Mouse (Mus musculus) B cell, adult 67 days (primary cell): ENCODE data around the gene Mfrp. TPM values are rescaled to one million over a fixed set of nuclear protein-coding genes. Genes with fewer than 3 reads are reported as not detected.

Experiments
- total RNA-seq, 2 experiments: library from RNA; stranded (reverse); gene quantifications; 4 replicates each; pipeline ENCODE4 v1.2.4; 2023

The Mfrp gene
- total RNA-seq: under 1 TPM in 1 of 2 experiments, not detected in 1; 0.24 TPM

DNA sequence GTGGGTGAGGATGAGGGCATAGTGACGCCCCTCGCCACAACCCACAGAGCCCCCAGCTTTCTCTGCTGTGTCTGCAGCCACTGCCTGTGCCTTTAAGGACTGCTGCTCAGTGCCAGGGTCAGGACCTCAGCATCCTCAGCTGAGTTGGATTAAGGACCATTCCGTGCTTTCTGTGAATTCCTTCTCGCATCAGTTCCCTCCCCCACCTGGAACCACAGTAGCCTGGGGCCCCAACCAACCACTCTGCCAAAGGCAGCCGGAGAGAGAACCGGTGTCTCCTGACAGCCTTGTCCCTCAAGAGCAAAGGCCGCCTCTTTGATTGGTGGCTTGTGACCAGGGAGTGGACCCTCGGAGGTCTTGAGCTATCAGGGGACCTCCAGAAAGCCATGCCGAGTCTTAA is at the start of gene Mfrp:
Gene Mfrp (plus strand): TSS at position 240 of the 400 bp plus-strand sequence.

DNA sequence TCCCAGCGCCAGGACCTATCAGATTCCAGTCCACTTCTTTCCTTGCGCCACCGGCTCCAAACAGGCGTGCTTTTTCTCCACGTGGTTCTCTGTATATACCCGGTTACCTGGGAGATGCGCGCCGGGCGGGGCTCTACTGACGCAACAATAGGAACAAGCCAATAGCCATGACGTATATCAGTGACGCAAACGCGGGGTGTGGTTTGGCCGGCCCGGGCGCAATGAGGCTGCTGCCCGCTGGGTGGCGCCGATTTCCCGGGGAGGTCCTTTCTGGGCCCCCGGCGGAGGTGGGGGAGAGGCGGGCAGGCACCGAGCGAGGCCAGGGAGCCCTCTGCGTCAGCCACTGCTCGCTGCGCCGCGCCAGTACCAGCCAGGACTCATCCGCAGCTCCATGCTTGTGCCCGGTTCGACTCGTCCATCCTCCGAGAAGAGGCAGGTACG is 34.7 kb upstream of the Mfrp start, which contains the start of gene Usp2:
Gene Usp2 (plus strand): TSS at position 237 of the 441 bp plus-strand sequence.

DNA sequence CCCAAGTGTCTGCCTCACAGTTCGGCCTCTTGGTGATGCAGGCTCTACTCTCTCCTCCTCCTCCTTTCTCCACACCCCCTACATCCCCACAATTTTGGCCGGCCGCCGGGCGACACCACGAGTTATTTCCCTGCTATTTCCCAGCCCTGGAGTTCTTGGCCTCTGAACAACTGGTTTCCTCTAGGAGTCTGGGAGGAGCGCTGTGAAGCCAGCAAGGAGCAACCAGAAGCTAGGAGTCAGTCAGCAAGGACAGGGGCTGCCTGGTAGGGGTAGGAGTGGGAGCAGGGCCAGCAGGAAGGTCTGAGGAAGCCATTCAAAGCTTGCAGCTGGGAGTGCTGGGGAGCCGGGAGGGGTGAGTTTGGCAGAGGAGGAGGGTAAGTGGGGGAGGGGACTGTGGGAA is 5.6 kb downstream of the Mfrp start, which contains the start of gene C1qtnf5:
Gene C1qtnf5 (plus strand): TSS at position 136 of the 400 bp plus-strand sequence.

DNA sequence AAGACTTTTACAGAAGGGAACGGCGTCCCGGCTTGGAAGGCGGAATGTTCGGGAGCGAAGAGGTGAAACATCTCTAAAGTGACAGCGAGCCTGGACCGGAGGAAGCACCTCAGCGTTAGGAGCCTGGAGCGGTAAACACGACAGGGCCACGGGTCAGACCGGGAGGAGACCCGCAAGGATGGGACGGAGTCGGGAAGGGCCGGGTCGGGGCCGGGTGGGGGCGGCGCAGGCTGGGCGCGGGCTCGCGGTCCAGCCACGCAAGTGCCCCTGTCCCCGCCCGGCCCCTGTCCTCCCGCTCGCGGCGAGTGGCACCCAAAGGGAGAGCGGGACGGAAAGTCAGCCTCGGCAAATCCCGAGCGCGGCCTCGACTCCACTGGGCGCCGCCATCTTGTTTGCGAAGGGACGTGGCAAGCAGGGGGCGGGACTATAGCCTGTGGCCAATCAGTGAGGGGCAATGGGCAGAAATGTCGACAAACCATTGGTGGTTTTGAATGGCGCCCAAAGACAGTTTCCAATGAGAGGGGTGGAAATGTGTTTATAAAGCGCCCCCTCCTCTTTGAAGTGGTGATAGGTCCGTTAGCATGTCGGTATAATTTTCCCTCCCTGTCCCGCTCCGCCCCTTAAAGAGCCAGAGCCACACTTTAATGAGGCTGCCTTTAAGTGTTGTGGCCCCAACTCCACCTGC is 11.7 kb downstream of the Mfrp start, which contains the start of the genes Gm49380 and Rnf26:
Gene Gm49380 (minus strand): TSS at position 396 of the 685 bp plus-strand sequence.
Gene Rnf26 (minus strand): TSS at position 413 of the 685 bp plus-strand sequence.

DNA sequence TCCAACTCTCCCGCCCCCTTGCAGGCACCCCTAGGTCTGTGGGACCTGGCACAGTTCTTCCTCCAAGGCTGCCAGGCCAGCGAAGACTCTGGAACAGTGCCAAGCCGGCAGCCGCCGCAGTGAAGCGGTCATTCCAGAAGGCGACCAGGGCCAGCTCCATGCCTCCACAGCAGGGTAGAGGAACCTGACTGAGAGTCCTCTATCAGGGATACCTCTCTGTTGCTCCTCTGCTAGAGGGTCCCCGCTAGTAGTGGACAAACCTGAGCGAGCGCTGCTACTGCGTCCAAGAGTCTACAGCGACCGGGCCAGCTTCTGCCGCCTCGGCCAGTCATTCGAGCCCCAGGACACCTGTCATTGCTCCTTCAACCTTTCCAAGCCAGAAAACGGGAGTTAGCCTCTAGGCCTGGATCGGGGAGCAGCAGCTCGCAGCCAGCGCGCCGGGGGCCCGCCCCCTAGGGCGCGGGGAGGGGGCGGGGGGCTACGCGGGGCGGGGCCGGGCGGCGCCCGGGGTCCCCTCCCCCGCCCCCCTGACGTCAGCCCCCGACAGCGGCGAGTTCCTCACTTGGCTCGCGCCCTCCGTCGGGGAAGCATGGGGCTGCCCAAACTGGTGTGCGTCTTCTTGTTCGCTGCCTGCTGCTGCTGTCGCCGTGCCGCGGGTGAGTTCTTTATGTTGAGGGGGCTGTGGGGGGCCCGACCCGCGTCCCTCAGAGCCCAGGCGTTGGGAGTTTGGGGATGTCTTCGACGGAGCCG is 32.7 kb downstream of the Mfrp start, which contains the start of gene Mcam:
Gene Mcam (plus strand): TSS at position 369 of the 750 bp plus-strand sequence.

Other genes with a start within 250 kb of the Mfrp start
- gene Thy1, start 58.3 kb upstream of the Mfrp start, total RNA-seq: 1 to 10 TPM; 2.6 to 3.3 TPM
- 10 to 100 TPM in 1 of 2 experiments, 1 to 10 TPM in 1; 2.6 to 10.8 TPM for gene Usp2, start 34.7 kb upstream of the Mfrp start, total RNA-seq
- gene C1qtnf5, start 5.5 kb downstream of the Mfrp start, total RNA-seq: not detected
- not detected for gene Gm49380, start 11.8 kb downstream of the Mfrp start, total RNA-seq
- gene Rnf26, start 11.8 kb downstream of the Mfrp start, total RNA-seq: 10 to 100 TPM; 20.3 to 24.1 TPM
- gene Mcam, start 32.7 kb downstream of the Mfrp start, total RNA-seq: 1 to 10 TPM in 1 of 2 experiments, under 1 TPM in 1; 0.53 to 1.1 TPM
- 100 to 1,000 TPM; 147 to 153 TPM for gene Cbl, start 132.3 kb downstream of the Mfrp start, total RNA-seq
- gene Ccdc153, start 138.9 kb downstream of the Mfrp start, total RNA-seq: not detected
- gene Pdzd3, start 149.7 kb downstream of the Mfrp start, total RNA-seq: not detected
- gene Nlrx1, start 166.9 kb downstream of the Mfrp start, total RNA-seq: 1 to 10 TPM; 4.1 to 4.4 TPM
- gene Abcg4, start 186.9 kb downstream of the Mfrp start, total RNA-seq: not detected
- 10 to 100 TPM; 69.0 to 69.1 TPM for gene Hinfp, start 203.9 kb downstream of the Mfrp start, total RNA-seq
- gene C2cd2l, start 218.6 kb downstream of the Mfrp start, total RNA-seq: 10 to 100 TPM; 19.9 to 22.5 TPM
- 10 to 100 TPM; 10.5 to 11.6 TPM for gene Dpagt1, start 224.3 kb downstream of the Mfrp start, total RNA-seq
- gene H2afx, start 233.0 kb downstream of the Mfrp start, total RNA-seq: 10 to 100 TPM; 38.2 to 42.1 TPM
- gene Hmbs, start 242.5 kb downstream of the Mfrp start, total RNA-seq: 10 to 100 TPM; 22.0 to 24.0 TPM